In genomic region chr9:106478101-106478500, GRCm38 (mm10) we compare ENCODE assay signal across 7 mouse cellular contexts. TPM values are rescaled to one million over a fixed set of nuclear protein-coding genes. Genes with fewer than 3 reads are reported as not detected.
DNase-seq lines count a peak whose midpoint lies in the region; ATAC-seq and TF ChIP-seq lines count a peak whose summit lies in the region.

No protein-coding gene starts in this region.

- H3K9me3 ChIP-seq in embryonic facial prominence, embryonic 11.5 days (replicated peaks; ENCODE audit: control insufficient read depth, low read length) = no peaks in the 10 kb centered on the region
- H3K9me3 ChIP-seq in forebrain, postnatal 0 days (ENCODE audit: low read length) = no peaks in the 10 kb centered on the region
- H3K9me3 ChIP-seq in liver, embryonic 14.5 days (ENCODE audit: control insufficient read depth, low read length) = no peaks in the 10 kb centered on the region

- no peak for ATAC-seq in embryonic facial prominence, embryonic 11.5 days (replicated peaks; ENCODE audit: insufficient number of reproducible peaks, low FRiP score, low TSS enrichment, low read depth)
- no peak for ATAC-seq in forebrain, postnatal 0 days
- no peak for ATAC-seq in liver, embryonic 14.5 days (ENCODE audit: insufficient read depth)

- TF ChIP-seq EP300 in liver, embryonic 14.5 days (IDR thresholded peaks at IDR 0.05; ENCODE audit: low read depth) = no peak

- peak overlapping the region; percentile 83 for H3K4me2 ChIP-seq in embryonic facial prominence, embryonic 11.5 days (ENCODE audit: low read depth, low read length)
- H3K4me2 ChIP-seq in forebrain, postnatal 0 days (ENCODE audit: low read depth) = peak overlapping the region; percentile 85
- peak overlapping the region; percentile 92 for H3K4me2 ChIP-seq in liver, embryonic 14.5 days (ENCODE audit: low read depth)

- H3K4me1 ChIP-seq in embryonic facial prominence, embryonic 11.5 days (ENCODE audit: control insufficient read depth, insufficient read depth, low read length) = peaks cover 10% of the 10 kb centered on the region
- H3K4me1 ChIP-seq in forebrain, postnatal 0 days (ENCODE audit: insufficient read depth) = peaks cover 5% of the 10 kb centered on the region; the same call in 1 of the 2 replicates
- H3K4me1 ChIP-seq in liver, embryonic 14.5 days (replicated peaks; ENCODE audit: control insufficient read depth in 2 of 2, insufficient read depth in 2 of 2, low read length in 1 of 2) = peaks cover 6 to 12% of the 10 kb centered on the region in 2 experiments; a peak in 3 of 4 replicates

- DNase-seq in left cerebral cortex, adult 2 months (ENCODE audit: extremely low spot score in 1 of 2, low spot score in 2 of 2) = peak; percentile 5
- DNase-seq in left cerebral cortex, postnatal 14 days (ENCODE audit: low spot score in 2 of 2) = no peak
- no peak for DNase-seq in embryonic facial prominence, embryonic 11.5 days (ENCODE audit: low spot score)
- DNase-seq in forebrain, postnatal 0 days = no peak
- no peak for DNase-seq in liver, embryonic 14.5 days (ENCODE audit: low read depth in 3 of 3, low spot score in 3 of 3)
- DNase-seq in right cerebral cortex, postnatal 36 days (ENCODE audit: low spot score in 2 of 2) = no peak
- DNase-seq in left cerebral cortex, adult 8-10 months (ENCODE audit: low spot score in 2 of 2) = no peak

- H3K4me3 ChIP-seq in left cerebral cortex, adult 2 months = peak overlapping the region; percentile 74
- peak overlapping the region; percentile 66 for H3K4me3 ChIP-seq in embryonic facial prominence, embryonic 11.5 days (ENCODE audit: low read depth, low read length)
- peak overlapping the region; percentile 47 for H3K4me3 ChIP-seq in forebrain, postnatal 0 days (ENCODE audit: low read depth, low read length)
- H3K4me3 ChIP-seq in liver, embryonic 14.5 days (ENCODE audit: insufficient read depth in 1 of 2, low read depth in 2 of 2, low read length in 2 of 2) = peak overlapping the region; percentile 63 to 75

- H3K36me3 ChIP-seq in embryonic facial prominence, embryonic 11.5 days (replicated peaks; ENCODE audit: control insufficient read depth, insufficient read depth, low read depth, low read length) = no peaks in the 10 kb centered on the region; the same call in 1 of the 2 replicates
- peaks cover 22% of the 10 kb centered on the region for H3K36me3 ChIP-seq in forebrain, postnatal 0 days (ENCODE audit: insufficient read depth)
- H3K36me3 ChIP-seq in liver, embryonic 14.5 days (replicated peaks; ENCODE audit: control insufficient read depth, insufficient read depth, low read depth) = no peaks in the 10 kb centered on the region; the same call in 1 of the 2 replicates

- TF ChIP-seq CTCF in left cerebral cortex, adult 2 months (IDR thresholded peaks at IDR 0.05) = no peak
- no peak for TF ChIP-seq CTCF in forebrain, postnatal 0 days (IDR thresholded peaks at IDR 0.05; ENCODE audit: low read depth)
- TF ChIP-seq CTCF in liver, embryonic 14.5 days (IDR thresholded peaks at IDR 0.05; ENCODE audit: low read depth) = no peak

- H3K9ac ChIP-seq in embryonic facial prominence, embryonic 11.5 days (replicated peaks; ENCODE audit: low read length) = peak overlapping the region; percentile 70; the same call in 1 of the 2 replicates
- peak overlapping the region; percentile 63 for H3K9ac ChIP-seq in forebrain, postnatal 0 days
- H3K9ac ChIP-seq in liver, embryonic 14.5 days (replicated peaks) = peak overlapping the region; percentile 55

- WGBS in embryonic facial prominence, embryonic 11.5 days = 84% methylated on average over 9 of the region's 9 CpGs
- WGBS in forebrain, postnatal 0 days = 87% methylated on average over 9 of the region's 9 CpGs
- WGBS in liver, embryonic 14.5 days (ENCODE audit: insufficient replicate concordance) = 62% methylated on average over 9 of the region's 9 CpGs

- H3K27ac ChIP-seq in left cerebral cortex, adult 2 months = no peak overlapping the region
- H3K27ac ChIP-seq in embryonic facial prominence, embryonic 11.5 days (replicated peaks; ENCODE audit: low read depth, low read length) = no peak overlapping the region
- H3K27ac ChIP-seq in forebrain, postnatal 0 days (ENCODE audit: low read depth, low read length) = no peak overlapping the region
- H3K27ac ChIP-seq in liver, embryonic 14.5 days = no peak overlapping the region

- intact Hi-C loops in left cerebral cortex, adult 2 months (cut with DNase I) = no loop called here
- intact Hi-C loops in left cerebral cortex, postnatal 14 days (cut with DNase I) = no loop called here

- H3K27me3 ChIP-seq in embryonic facial prominence, embryonic 11.5 days (ENCODE audit: control insufficient read depth, insufficient read depth, low read length) = no peaks in the 10 kb centered on the region
- no peaks in the 10 kb centered on the region for H3K27me3 ChIP-seq in forebrain, postnatal 0 days (ENCODE audit: insufficient read depth, low read length)
- H3K27me3 ChIP-seq in liver, embryonic 14.5 days (ENCODE audit: control insufficient read depth, insufficient read depth, low read length) = no peaks in the 10 kb centered on the region

RNA-seq across cellular contexts. Expression of gene Parp3, which starts 1.4 kb away (rescaled TPM):
- 1 to 10 TPM; 4.4 to 4.9 TPM for total RNA-seq in left cerebral cortex, adult 2 months (2021)
- 1 to 10 TPM; 3.3 to 3.5 TPM for total RNA-seq in left cerebral cortex, postnatal 14 days (2021)
- 1.8 and 1.9 TPM in 2 replicates for polyA plus RNA-seq in embryonic facial prominence, embryonic 11.5 days (2014; fragmentation: Nextera tagmentation; extraction: Ambion mirVana)
- total RNA-seq in forebrain, postnatal 0 days (2014; rRNA removed) = 2.2 and 6.2 TPM in 2 replicates
- polyA plus RNA-seq in forebrain, postnatal 0 days (2015; fragmentation: Nextera tagmentation; extraction: Ambion mirVana) = 1.4 and 1.7 TPM in 2 replicates
- 1.3 TPM in 2 replicates for polyA plus RNA-seq in liver, embryonic 14.5 days (2012; rRNA removed)
- polyA plus RNA-seq in liver, embryonic 14.5 days (2014; fragmentation: Nextera tagmentation; extraction: Ambion mirVana) = 0.77 and 0.91 TPM in 2 replicates
- 1 to 10 TPM; 6.1 to 7.8 (median 7.0) TPM for total RNA-seq in left cerebral cortex, adult 8-10 months (2022)

RNA-seq across cellular contexts. Expression of gene Rrp9, which starts 2.3 kb away (rescaled TPM):
- total RNA-seq in left cerebral cortex, adult 2 months (2021) = 10 to 100 TPM; 35.4 to 38.3 TPM
- total RNA-seq in left cerebral cortex, postnatal 14 days (2021) = 10 to 100 TPM; 34.1 to 47.5 TPM
- 43.2 and 48.6 TPM in 2 replicates for polyA plus RNA-seq in embryonic facial prominence, embryonic 11.5 days (2014; fragmentation: Nextera tagmentation; extraction: Ambion mirVana)
- 45.6 and 52.9 TPM in 2 replicates for total RNA-seq in forebrain, postnatal 0 days (2014; rRNA removed)
- 46.5 and 47.3 TPM in 2 replicates for polyA plus RNA-seq in forebrain, postnatal 0 days (2015; fragmentation: Nextera tagmentation; extraction: Ambion mirVana)
- polyA plus RNA-seq in liver, embryonic 14.5 days (2012; rRNA removed) = 18.1 and 18.8 TPM in 2 replicates
- 22.1 and 25.1 TPM in 2 replicates for polyA plus RNA-seq in liver, embryonic 14.5 days (2014; fragmentation: Nextera tagmentation; extraction: Ambion mirVana)
- 10 to 100 TPM; 26.9 to 47.9 (median 32.8) TPM for total RNA-seq in left cerebral cortex, adult 8-10 months (2022)

RNA-seq across cellular contexts. Expression of gene Gpr62, which starts 12.4 kb away (rescaled TPM):
- 1 to 10 TPM; 7.4 to 7.6 TPM for total RNA-seq in left cerebral cortex, adult 2 months (2021)
- 1 to 10 TPM; 3.7 to 5.8 TPM for total RNA-seq in left cerebral cortex, postnatal 14 days (2021)
- 0.10 and 0.31 TPM in 2 replicates for polyA plus RNA-seq in embryonic facial prominence, embryonic 11.5 days (2014; fragmentation: Nextera tagmentation; extraction: Ambion mirVana)
- 1.5 and 1.8 TPM in 2 replicates for total RNA-seq in forebrain, postnatal 0 days (2014; rRNA removed)
- polyA plus RNA-seq in forebrain, postnatal 0 days (2015; fragmentation: Nextera tagmentation; extraction: Ambion mirVana) = 2.3 and 3.0 TPM in 2 replicates
- polyA plus RNA-seq in liver, embryonic 14.5 days (2012; rRNA removed) = not detected in 2 replicates
- not detected in 2 replicates for polyA plus RNA-seq in liver, embryonic 14.5 days (2014; fragmentation: Nextera tagmentation; extraction: Ambion mirVana)
- 10 to 100 TPM; 11.7 to 15.6 (median 12.7) TPM for total RNA-seq in left cerebral cortex, adult 8-10 months (2022)

RNA-seq across cellular contexts. Expression of gene Iqcf1, which starts 21.7 kb away (rescaled TPM):
- not detected for total RNA-seq in left cerebral cortex, adult 2 months (2021)
- total RNA-seq in left cerebral cortex, postnatal 14 days (2021) = not detected
- polyA plus RNA-seq in embryonic facial prominence, embryonic 11.5 days (2014; fragmentation: Nextera tagmentation; extraction: Ambion mirVana) = not detected in 2 replicates
- not detected in 2 replicates for total RNA-seq in forebrain, postnatal 0 days (2014; rRNA removed)
- not detected in 2 replicates for polyA plus RNA-seq in forebrain, postnatal 0 days (2015; fragmentation: Nextera tagmentation; extraction: Ambion mirVana)
- polyA plus RNA-seq in liver, embryonic 14.5 days (2012; rRNA removed) = not detected in 2 replicates
- not detected in 2 replicates for polyA plus RNA-seq in liver, embryonic 14.5 days (2014; fragmentation: Nextera tagmentation; extraction: Ambion mirVana)
- total RNA-seq in left cerebral cortex, adult 8-10 months (2022) = not detected

RNA-seq across cellular contexts. Expression of gene Pcbp4, which starts 25.0 kb away (rescaled TPM):
- 100 to 1,000 TPM; 202 to 207 TPM for total RNA-seq in left cerebral cortex, adult 2 months (2021)
- 100 to 1,000 TPM; 151 to 170 TPM for total RNA-seq in left cerebral cortex, postnatal 14 days (2021)
- 165 and 189 TPM in 2 replicates for polyA plus RNA-seq in embryonic facial prominence, embryonic 11.5 days (2014; fragmentation: Nextera tagmentation; extraction: Ambion mirVana)
- 454 and 602 TPM in 2 replicates for total RNA-seq in forebrain, postnatal 0 days (2014; rRNA removed)
- polyA plus RNA-seq in forebrain, postnatal 0 days (2015; fragmentation: Nextera tagmentation; extraction: Ambion mirVana) = 251 and 273 TPM in 2 replicates
- 11.3 and 18.3 TPM in 2 replicates for polyA plus RNA-seq in liver, embryonic 14.5 days (2012; rRNA removed)
- polyA plus RNA-seq in liver, embryonic 14.5 days (2014; fragmentation: Nextera tagmentation; extraction: Ambion mirVana) = 5.6 and 5.7 TPM in 2 replicates
- total RNA-seq in left cerebral cortex, adult 8-10 months (2022) = 100 to 1,000 TPM; 201 to 223 (median 211) TPM

Comparison
In these comparisons a context has a peak if more than half of its experiments do, and no peak if none do; other contexts are left out.
1. DNase-seq: peak in left cerebral cortex, adult 2 months (2 of 2); none in left cerebral cortex, postnatal 14 days (0 of 2), embryonic facial prominence, embryonic 11.5 days (single experiment), forebrain, postnatal 0 days (single experiment), liver, embryonic 14.5 days (0 of 3), right cerebral cortex, postnatal 36 days (0 of 2) and left cerebral cortex, adult 8-10 months (0 of 2).
2. Peak in every context shown above with its lines, with median percentiles within 50 percentile points of each other: H3K4me3 ChIP-seq, H3K4me2 ChIP-seq and H3K9ac ChIP-seq.